Mouse (Mus musculus) hematopoietic multipotent progenitor cell, adult 10-12 weeks (in vitro differentiated cells): ENCODE measurements around the gene Ccr1. TPM values are rescaled to one million over a fixed set of nuclear protein-coding genes. Genes with fewer than 3 reads are reported as not detected.

Source experiments
- polyA plus RNA-seq: library from polyadenylated mRNA; stranded (reverse); fragments of >175 nt; gene quantifications from 2 replicates; pipeline ENCODE4 v1.2.3, GENCODE M21; 2012; ENCODE audit warnings: low replicate concordance

Ccr1 gene
- polyA plus RNA-seq = 1.2 and 1.5 TPM in 2 replicates

GRCm38 (mm10) chr9:123968290-123968912 is at the start of gene Ccr1:
Ccr1 (minus strand) TSS chr9:123968692.

GRCm38 (mm10) chr9:123978308-123978707 is 9.8 kb upstream of the Ccr1 start, which contains the start of gene Ccr1l1:
Ccr1l1 (minus strand) TSS chr9:123978408.

Other genes starting within 250 kb of the Ccr1 start
- 0.61 and 0.68 TPM in 2 replicates for gene Cxcr6, start 162.2 kb downstream of the Ccr1 start, polyA plus RNA-seq
- gene Fyco1, start 116.8 kb downstream of the Ccr1 start, polyA plus RNA-seq = 5.8 and 7.1 TPM in 2 replicates
- gene Xcr1, start 106.7 kb downstream of the Ccr1 start, polyA plus RNA-seq = 0.17 and 0.71 TPM in 2 replicates
- gene Ccr1l1, start 9.7 kb upstream of the Ccr1 start, polyA plus RNA-seq = 0.13 TPM in 1 of 2 replicates, not detected in the other
- gene Ccr3, start 53.3 kb upstream of the Ccr1 start, polyA plus RNA-seq = 0.47 and 4.1 TPM in 2 replicates
- 5.0 and 7.6 TPM in 2 replicates for gene Ccr2, start 133.3 kb upstream of the Ccr1 start, polyA plus RNA-seq
- 0.29 and 0.51 TPM in 2 replicates for gene Ccr5, start 152.9 kb upstream of the Ccr1 start, polyA plus RNA-seq